Mouse (Mus musculus) brain, embryonic 14.5 days (tissue): ENCODE measurements at regions not wholly inside any gene's neighbourhood (a gene's known extent, or its start where the extent isn't known, plus 50 kb on each side); places are given as distances from the start of the nearest gene placed in this dataset.

Experiments used
- CTCF ChIP-seq: fragments of 200-500 bp; IDR thresholded peaks from 2 replicates; pipeline ENCODE4 v1.5.1; 2012; ENCODE audit warnings: inconsistent platforms, mild to moderate bottlenecking, moderate library complexity, borderline replicate concordance; ENCODE audit not compliant: insufficient read depth, insufficient read length; ENCODE audit errors: extremely low read depth
- POLR2A ChIP-seq: fragments of 200-500 bp; IDR thresholded peaks from 2 replicates; pipeline ENCODE4 v1.6.1; 2012; ENCODE audit warnings: mild to moderate bottlenecking, inconsistent platforms, borderline replicate concordance; ENCODE audit not compliant: poor library complexity, insufficient read depth, insufficient read length, severe bottlenecking; ENCODE audit errors: extremely low read depth

- no peak for TF ChIP-seq CTCF
- TF ChIP-seq POLR2A, result no peak
These were observed 64.3 kb upstream of the Fzd7 start for GRCm38 (mm10) chr1:59417962-59418361.
